Mouse (Mus musculus) gastrocnemius, postnatal 4 days (tissue): ENCODE results near the gene Flrt3. TPM values are rescaled to one million over a fixed set of nuclear protein-coding genes. Genes with fewer than 3 reads are reported as not detected.

Experiments
- DNase-seq, 2 experiments: peaks; one replicate each; pipeline ENCODE4 v3.0.0; 2021 to 2022; ENCODE audit warnings: low spot score in 2 of 2, mixed read lengths in 2 of 2
- long read RNA-seq, 2 experiments: library from polyadenylated mRNA; stranded (forward); transcript quantifications; one replicate each; pipeline ENCODE4 v2.0.0; 2021
- total RNA-seq, 2 experiments: library from RNA; stranded (reverse); gene quantifications; 2 replicates each; pipeline ENCODE4 v1.2.3; 2021

Gene Flrt3
- 1 to 10 TPM; 3.6 to 3.9 TPM for total RNA-seq
- long read RNA-seq, experiment 1, partial matches to known transcripts, result 0 of 4 reads
- long read RNA-seq, experiment 1, other reads (novel, unspliced or antisense), result 1 of 4 reads
- long read RNA-seq, experiment 2, partial matches to known transcripts, result 0 of 3 reads
- long read RNA-seq, experiment 2, other reads (novel, unspliced or antisense), result 1 of 3 reads

DNA sequence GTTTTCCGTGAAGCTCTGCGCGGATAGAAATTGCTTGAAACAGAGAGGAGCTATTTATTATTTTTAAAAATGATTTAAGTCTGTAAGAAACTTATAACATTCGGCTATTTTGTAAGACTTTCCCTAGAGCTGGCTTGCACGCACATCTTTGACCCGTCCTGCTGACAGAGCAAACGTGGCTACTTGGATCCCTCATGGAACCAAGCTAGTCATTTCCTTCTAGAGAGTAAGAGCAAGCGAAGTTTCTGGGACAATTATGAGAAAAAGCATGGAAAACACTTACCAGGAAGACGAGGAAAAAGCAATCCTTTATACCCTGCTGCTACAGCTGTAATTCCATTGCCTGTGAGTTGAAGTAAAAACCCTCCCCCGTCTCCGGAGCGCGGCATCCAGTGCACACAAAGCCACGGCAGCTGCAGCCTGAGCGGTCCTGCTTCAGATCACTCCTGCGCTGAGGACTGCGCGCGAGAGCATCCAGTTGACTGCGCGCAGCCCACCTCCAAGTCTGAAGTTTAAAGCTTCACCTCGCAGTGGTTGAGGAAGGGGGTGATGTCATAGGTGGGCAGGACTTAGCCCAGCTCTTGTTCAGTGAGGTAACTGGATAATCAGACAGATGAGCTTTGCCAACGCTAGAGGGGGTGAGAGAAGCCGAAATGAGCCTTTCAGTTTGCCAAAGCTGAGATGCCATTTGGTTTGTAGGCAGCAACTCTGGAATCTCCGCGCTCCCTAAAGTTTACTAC lies at the start of gene Flrt3:
Flrt3 (minus strand) TSS at position 507 of the 740 bp plus-strand sequence.
- peak; percentile 34 to 78 for DNase-seq

GRCm38 (mm10) chr2:140717407-140717806 lies 46.1 kb upstream of the Flrt3 start:
- no peak for DNase-seq

DNA sequence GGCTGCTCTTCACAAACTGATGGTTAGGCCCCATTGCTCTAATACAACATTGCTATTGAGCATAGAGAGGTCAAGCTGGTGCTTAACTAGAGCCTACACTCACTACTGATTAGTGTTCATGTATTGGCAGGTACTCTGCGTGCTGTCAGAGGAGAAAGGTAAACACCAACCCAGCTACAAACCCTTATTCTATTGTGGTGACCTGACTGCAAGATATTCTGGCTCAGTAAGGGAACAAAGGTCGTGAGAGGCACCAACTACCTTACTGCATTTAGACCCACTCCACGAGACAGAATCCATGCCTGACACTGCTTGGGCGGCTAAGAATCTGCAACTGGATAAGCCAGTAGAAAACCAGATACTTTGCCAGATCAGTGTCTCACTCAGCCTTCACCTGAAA lies 44.6 kb upstream of the Flrt3 start:
- no peak for DNase-seq

- DNase-seq, result no peak
Measured at GRCm38 (mm10) chr2:140707550-140707949, 36.3 kb upstream of the Flrt3 start.

DNA sequence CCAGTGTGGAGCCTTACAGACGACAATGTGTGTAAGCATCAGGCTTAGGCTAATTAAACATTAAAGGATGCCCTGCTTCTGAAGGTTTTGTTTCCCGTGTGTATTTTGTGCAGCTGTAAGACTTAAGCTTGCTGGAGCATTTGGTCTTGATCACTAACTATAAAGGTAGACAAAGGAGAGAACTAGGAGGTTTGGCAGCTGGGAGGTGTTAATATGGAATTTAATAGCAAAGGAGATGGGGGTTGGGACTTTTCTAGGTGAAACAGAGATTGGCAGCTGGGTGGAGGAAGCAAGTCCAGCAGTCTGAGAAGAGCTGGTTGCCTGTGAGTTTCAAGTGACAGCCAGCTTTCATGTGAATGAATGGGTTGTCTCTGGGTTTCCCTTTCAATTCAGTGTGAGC lies 34.0 kb upstream of the Flrt3 start:
- DNase-seq, result no peak

DNA sequence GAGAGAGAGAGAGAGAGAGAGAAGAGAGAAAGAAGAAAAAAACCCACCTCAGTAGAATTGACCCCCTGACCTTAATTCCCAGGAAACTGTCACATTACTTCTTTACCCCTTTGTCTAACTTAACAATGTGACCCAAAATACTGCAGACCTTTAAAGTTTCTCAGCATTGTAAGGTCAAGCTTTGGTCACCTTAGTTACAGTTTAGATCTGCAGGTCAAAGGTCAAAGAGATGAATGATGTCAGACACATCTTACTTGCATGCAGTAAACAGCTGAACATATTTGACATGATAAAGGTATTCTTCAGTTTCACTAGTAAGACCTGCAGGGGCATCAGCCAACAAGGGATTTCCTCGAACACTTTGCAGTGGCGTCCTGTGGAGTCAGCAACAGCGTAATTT lies 32.9 kb upstream of the Flrt3 start:
- DNase-seq, result no peak

DNA sequence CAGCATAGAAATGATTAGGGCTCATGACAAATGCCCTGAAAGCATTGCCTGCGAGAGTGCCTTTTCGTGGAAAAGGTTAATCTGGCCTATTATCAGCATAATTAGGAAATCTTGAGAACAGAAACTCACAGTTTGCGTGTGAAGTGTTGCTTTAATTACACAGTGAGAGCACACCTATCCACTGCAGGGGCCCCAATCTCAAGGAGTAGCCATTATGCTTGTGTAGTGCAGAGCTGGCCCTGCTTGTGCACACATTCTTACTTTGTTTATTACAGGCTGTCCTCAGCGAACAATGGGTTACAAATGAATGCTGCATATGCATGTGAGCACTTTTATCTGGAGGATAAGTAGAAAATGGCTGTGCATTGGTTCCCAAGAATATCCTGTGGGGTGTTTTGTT lies 32.1 kb upstream of the Flrt3 start:
- DNase-seq, result no peak

GRCm38 (mm10) chr2:140698585-140698984 lies 27.3 kb upstream of the Flrt3 start:
- no peak for DNase-seq

DNA sequence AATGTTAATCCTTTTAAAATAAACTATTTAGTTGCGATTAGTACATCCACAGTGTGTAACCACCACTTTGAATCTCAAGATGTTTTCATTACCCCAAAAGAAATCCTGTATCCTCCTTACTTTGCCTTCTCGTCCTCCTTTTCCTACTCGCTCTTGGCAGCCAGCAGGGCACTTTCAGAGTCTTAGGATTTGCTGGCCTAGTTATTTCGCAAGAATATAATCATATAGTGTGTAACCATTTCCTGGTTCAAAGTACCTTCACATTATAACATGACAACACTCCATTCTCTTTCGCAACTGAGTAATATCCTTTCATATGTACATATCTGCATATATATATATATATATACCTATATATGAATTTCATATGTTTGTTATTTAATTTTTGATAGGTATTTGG lies 22.6 kb upstream of the Flrt3 start:
- DNase-seq, result no peak

DNA sequence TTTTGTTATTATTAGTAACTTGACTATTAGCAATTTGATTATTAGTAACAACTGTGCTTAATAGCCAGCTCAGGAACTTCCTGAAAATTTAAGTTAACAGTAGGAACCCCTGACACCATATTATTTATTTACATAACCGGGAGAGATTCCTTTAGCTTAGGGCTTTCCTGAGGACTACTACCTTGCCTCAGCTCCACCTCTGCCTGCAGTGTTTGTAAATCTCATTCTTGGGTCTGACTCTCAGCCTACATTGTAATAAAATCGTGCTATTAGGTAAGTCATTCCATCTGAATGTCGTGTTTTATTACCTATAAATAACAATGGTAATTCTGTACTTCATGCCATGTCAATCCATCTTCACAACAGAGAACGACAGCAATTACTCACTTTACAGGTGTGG lies 21.2 kb upstream of the Flrt3 start:
- DNase-seq, result no peak

- no peak for DNase-seq
Measured at GRCm38 (mm10) chr2:140691403-140691802, 20.1 kb upstream of the Flrt3 start.

- no peak for DNase-seq
Measured at GRCm38 (mm10) chr2:140690906-140691305, 19.6 kb upstream of the Flrt3 start.

- DNase-seq, result no peak
Measured at GRCm38 (mm10) chr2:140676728-140677127, 5.5 kb upstream of the Flrt3 start.

- DNase-seq, result no peak
Measured at GRCm38 (mm10) chr2:140673466-140673865, 2.2 kb upstream of the Flrt3 start.

DNA sequence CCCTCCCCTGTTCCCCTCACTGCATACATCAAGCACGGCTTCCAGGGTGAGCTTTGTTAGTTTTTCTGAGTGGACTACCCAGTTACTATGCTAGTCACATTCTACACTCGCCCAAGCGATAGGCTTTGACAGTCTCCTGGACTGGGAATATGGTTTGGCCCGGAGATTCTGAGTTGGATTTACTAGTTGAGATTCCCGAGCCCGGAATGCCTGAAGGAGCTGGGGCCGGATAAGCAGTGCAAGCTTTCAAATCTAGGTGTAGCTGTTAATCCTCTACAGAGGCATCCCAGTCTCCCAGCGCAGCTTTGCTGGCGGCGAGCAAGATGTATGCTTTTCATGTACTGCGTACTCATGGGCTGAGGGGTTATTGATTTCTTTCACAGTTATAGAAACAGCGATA lies 812 bp downstream of the Flrt3 start:
- peak; percentile 18 to 31 for DNase-seq

DNA sequence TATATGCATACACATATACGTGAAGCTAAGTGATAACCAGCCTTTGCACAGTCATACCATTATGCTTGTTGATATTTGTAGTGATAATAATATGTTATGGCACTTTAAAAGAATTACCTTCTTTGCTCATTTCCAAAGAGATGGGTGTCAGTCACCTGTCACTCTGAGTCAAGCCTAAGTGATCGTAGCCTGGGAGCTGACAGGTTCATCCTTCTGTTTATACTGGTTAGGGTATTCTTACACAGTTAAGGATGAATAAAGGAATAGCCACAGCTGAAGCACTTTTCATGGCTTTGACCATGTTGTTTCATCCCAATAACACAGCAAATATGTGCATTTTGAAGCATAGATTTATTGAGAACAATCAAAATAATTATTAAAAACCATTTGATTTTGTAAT lies 1.5 kb downstream of the Flrt3 start:
- DNase-seq, result no peak

- DNase-seq, result no peak
Measured at GRCm38 (mm10) chr2:140669081-140669480, 2.2 kb downstream of the Flrt3 start.

DNA sequence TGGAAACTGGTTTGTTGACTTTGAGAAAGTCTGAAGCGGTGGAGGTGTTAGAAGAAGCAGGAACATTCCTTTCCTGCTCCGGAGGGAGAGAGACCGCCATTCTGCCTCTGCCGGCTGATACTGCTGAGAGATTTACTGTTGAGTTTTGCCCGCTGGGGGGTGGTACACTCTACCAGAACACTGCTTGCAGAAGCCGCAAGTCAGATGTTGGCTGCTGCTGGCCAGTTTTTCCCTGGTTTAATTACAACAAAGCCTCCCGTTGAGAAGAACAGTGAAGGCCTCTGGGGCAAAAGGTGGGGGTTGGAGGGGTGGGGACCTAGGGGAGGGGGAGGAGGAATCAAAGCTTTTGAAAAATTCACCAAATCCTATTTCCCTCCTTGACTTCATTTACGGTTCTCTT lies 3.0 kb downstream of the Flrt3 start:
- peak; percentile 36 to 62 for DNase-seq

- no peak for DNase-seq
Measured at GRCm38 (mm10) chr2:140667261-140668047, 3.8 kb downstream of the Flrt3 start.

GRCm38 (mm10) chr2:140666846-140667245 lies 4.4 kb downstream of the Flrt3 start:
- no peak for DNase-seq

DNA sequence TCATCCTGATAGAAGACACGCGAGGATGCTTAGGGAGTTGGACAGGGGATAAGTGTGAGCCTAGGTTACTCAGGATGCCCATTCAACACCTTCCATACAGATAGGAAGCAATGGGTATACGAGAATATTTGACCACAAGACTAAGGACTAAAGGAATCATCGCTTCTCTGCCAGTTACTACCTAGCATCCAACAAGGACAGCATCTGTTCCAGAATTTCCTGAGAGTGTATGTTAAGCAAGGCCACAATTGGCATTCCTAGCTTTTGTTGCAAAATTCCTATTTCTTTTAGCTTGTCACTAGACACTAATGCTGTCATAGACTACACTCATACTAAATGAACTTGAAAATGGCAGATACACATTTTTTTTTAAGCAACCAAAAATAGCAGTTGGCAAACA lies 6.9 kb downstream of the Flrt3 start:
- no peak for DNase-seq

- DNase-seq, result no peak
Measured at GRCm38 (mm10) chr2:140662673-140663072, 8.6 kb downstream of the Flrt3 start.
